Mouse (Mus musculus): ENCODE results near the gene Olfr1178.

The Olfr1178 gene

DNA sequence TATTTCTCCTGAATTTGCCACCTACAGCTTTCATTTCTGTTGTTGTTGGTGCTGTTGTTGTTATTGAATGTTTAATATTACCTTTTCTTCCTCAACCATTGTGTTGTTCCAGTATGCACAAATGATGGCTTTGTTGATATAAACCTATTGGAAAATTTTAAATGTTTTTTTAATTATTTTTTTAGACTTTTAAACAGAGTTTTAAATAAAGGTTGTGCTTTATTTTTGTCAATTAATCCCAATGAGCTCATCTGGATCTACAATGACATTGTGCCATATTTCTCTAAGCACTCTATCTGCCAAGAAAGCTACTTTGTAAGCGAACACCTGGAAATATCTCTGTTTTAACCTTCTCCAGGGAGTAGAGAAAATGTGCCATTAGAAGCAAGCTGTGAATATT lies at the start of gene Olfr1178:
TSS of gene Olfr1178 (plus strand) at position 301 of the 400 bp plus-strand sequence.
- DNase-seq: no peak

- DNase-seq: no peak
Observed at GRCm38 (mm10) chr2:88346392-88346791, 40.5 kb upstream of the Olfr1178 start, which contains the start of gene Olfr1177-ps. Gene Olfr1177-ps, minus strand, starts transcription at chr2:88346492.

DNA sequence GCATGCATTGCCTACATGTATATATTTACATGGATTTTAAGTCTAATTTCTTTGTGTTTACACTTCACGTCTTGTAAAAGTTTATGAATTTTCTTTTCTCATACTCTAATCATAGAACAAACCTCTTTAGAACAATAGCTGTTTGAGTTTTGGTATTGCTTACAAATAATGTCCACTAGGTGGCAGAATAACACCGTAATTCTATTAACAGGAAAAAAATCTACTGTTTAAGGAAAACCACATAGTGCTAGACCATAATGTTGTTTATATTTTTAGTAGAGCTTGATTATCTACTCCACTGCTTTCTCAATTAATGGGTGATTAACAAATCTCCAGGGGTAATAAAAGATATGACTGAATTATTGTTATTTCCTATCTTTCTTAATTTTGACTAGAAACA lies 30.6 kb upstream of the Olfr1178 start:
- no peak for DNase-seq

DNA sequence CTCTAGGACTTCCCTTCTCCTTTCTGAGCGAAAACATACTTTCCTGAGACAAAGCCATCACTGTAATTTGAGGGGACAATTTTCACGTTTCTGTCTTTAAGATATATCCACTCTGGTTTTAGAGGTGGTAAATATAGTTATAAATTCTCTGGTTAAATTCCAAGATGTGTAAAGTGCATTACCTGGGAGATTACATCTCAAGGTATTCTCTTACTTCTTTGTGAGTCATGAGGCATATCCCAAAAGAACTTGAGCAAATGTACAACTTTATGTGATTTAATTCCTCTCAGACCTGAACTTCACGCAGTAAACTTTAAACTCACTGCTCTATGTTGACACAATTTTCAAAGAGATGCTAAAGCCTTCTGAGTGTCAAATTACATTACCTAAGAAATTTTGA lies 19.5 kb downstream of the Olfr1178 start, which contains the start of gene Olfr1179:
TSS of gene Olfr1179 (minus strand) at position 101 of the 400 bp plus-strand sequence.
- DNase-seq: no peak

GRCm38 (mm10) chr2:88419051-88419450 lies 32.2 kb downstream of the Olfr1178 start, which contains the start of gene Olfr1180:
Gene Olfr1180, minus strand, starts transcription at chr2:88419151.
- no peak for DNase-seq

GRCm38 (mm10) chr2:88426071-88426470 lies 39.2 kb downstream of the Olfr1178 start, which contains the start of gene Olfr1181:
Gene Olfr1181, minus strand, starts transcription at chr2:88426171.
- no peak for DNase-seq

DNA sequence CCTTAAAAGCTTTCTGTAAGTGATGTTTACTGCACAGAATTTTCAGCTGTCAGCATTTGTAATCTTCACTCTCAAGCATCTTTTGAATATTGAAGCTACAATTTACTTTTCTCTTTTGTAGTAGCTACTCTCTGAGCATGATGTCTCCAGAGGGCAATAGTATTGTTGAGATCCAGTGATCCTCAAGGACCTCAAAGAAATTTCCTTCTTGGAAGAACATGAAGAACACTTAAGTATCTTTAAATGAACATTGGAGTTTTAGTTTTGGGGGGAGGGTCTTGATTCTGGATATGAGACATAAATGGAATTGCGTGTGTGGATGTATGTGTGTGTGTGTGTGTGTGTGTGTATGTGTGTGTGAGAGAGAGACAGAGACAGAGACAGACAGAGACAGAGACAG lies 62.2 kb downstream of the Olfr1178 start, which contains the start of gene Gm13757:
TSS of gene Gm13757 (minus strand) at position 101 of the 400 bp plus-strand sequence.
- no peak for DNase-seq
